Mouse (Mus musculus): ENCODE results near the gene Fgr. TPM values are rescaled to one million over a fixed set of nuclear protein-coding genes. Genes with fewer than 3 reads are reported as not detected.

Gene Fgr
- total RNA-seq, 4 experiments from 2014 or later: 0.19 to 3.9 (median 3.4) TPM; not detected in 1

DNA sequence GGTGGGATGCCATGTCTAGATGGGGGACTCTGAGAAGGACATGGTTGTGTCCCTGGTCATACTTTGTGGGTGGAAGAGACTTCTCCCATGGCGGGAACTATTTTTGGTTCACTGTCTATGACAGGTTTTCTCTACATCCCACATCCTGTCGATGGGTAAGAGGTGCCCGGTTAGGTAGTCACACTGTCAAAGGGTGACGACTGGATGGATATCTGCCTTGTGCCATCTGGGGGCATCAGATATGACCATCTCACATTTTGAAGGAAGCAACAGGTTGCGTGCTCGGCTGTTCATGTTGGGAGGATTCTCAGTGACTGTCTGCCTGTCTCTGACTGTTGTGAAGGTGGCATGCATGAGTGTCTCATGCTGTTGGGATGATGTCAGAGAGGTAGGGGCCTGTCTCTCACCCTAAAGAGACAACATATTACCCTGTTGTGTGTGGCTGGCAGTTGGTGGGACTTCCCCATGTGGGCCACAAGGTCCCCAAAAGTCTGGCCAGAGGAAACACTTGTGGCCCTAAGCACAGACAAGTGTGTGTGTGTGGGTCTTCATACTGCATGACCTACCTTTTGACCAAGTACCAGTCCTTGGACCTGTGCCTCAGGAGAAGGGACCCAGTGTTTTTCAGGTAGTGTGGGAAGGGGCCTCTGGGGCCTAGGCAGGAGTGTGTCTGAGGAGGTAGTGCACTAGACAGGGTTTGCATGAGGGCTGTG is 77.1 kb downstream of the Fgr start:
- DNase-seq (ENCODE audit: low spot score in 2 of 2): no peak

DNA sequence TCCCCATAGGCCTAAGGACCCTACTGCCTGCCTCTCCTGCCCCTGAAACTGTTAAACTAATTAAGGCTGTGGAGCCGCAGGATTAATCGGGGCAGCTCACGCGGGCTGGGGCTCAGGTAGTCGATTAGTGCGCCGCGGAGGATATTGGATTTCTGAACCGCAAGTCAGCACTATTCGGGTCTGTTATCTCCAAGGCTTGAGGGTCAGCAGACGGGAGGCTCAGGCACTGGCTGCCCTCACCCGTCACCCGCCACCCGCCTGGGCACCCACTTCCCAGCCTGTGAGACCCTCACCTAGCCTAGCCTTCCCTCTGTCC is 77.6 kb downstream of the Fgr start:
- DNase-seq (ENCODE audit: low spot score in 2 of 2): no peak

Other genes with a start within 250 kb of the Fgr start
- 1 to 10 TPM; 2.9 to 4.5 (median 3.6) TPM for gene Xkr8, start 241.5 kb upstream of the Fgr start, total RNA-seq (2022)
- gene Smpdl3b, start 216.8 kb upstream of the Fgr start, total RNA-seq (2022): 1 to 10 TPM; 3.4 to 4.6 (median 4.0) TPM
- gene Rpa2, start 205.8 kb upstream of the Fgr start, total RNA-seq (2022): 10 to 100 TPM; 13.3 to 15.7 (median 15.1) TPM
- 1 to 10 TPM in 2 of 4 experiments, under 1 TPM in 2; 0.62 to 3.9 (median 1.6) TPM for gene Themis2, start 177.7 kb upstream of the Fgr start, total RNA-seq (2022)
- 10 to 100 TPM; 37.9 to 43.2 (median 40.3) TPM for gene Ppp1r8, start 130.9 kb upstream of the Fgr start, total RNA-seq (2022)
- 100 to 1,000 TPM in 2 of 4 experiments, 10 to 100 TPM in 2; 97.1 to 116 (median 106) TPM for gene Stx12, start 89.6 kb upstream of the Fgr start, total RNA-seq (2022)
- gene Fam76a, start 51.5 kb upstream of the Fgr start, total RNA-seq (2022): 10 to 100 TPM; 47.4 to 67.7 (median 53.2) TPM
- 100 to 1,000 TPM in 3 of 4 experiments, 10 to 100 TPM in 1; 99.1 to 116 (median 106) TPM for gene Ahdc1, start 37.2 kb downstream of the Fgr start, total RNA-seq (2022)
- 10 to 100 TPM; 35.7 to 48.2 (median 46.7) TPM for gene Wasf2, start 156.4 kb downstream of the Fgr start, total RNA-seq (2022)
- 1 to 10 TPM; 3.3 to 4.3 (median 3.9) TPM for gene Cd164l2, start 238.0 kb downstream of the Fgr start, total RNA-seq (2022)
- 1 to 10 TPM; 4.3 to 8.0 (median 6.5) TPM for gene Gpr3, start 238.4 kb downstream of the Fgr start, total RNA-seq (2022)

Data from layer of hippocampus, adult 8-10 months (tissue).